Comparison of ENCODE assay signal across 9 mouse cellular contexts in genomic region chr11:35451636-35452035, GRCm38 (mm10).
DNase-seq lines count a peak whose midpoint lies in the region; ATAC-seq lines count a peak whose summit lies in the region.
"Had no signal": no experiment of that assay in that cellular context is flagged by ENCODE, and none has a peak within 500 bp of the region (broad histone marks: within the 10 kb centered on the region; RNA-seq: fewer than 3 reads in every experiment).

No protein-coding gene starts in this region.

- H3K27me3 ChIP-seq in kidney, embryonic 14.5 days (ENCODE audit: control insufficient read depth, insufficient read depth, low read length), result peaks cover 4% of the 10 kb centered on the region; the same call in 1 of the 2 replicates
- H3K27me3 ChIP-seq in limb, embryonic 12.5 days, result no peaks in the 10 kb centered on the region
- H3K27me3 ChIP-seq: stomach, embryonic 15.5 days had no signal

- H3K9me3 ChIP-seq in kidney, embryonic 14.5 days (ENCODE audit: control insufficient read depth, low read length), result no peaks in the 10 kb centered on the region
- H3K9me3 ChIP-seq in limb, embryonic 12.5 days, result no peaks in the 10 kb centered on the region
- H3K9me3 ChIP-seq: stomach, embryonic 15.5 days had no signal

- H3K4me2 ChIP-seq in kidney, embryonic 14.5 days (replicated peaks; ENCODE audit: low read depth, low read length), result no peak overlapping the region
- no peak overlapping the region for H3K4me2 ChIP-seq in limb, embryonic 12.5 days
- H3K4me2 ChIP-seq: stomach, embryonic 15.5 days had no signal

- 0 out of 2 replicates have a peak, but pooled peaks cover 2% of the 10 kb centered on the region for H3K4me1 ChIP-seq in kidney, embryonic 14.5 days (ENCODE audit: control insufficient read depth, insufficient read depth, low read length)
- H3K4me1 ChIP-seq in limb, embryonic 12.5 days (replicated peaks), result peaks cover 73% of the 10 kb centered on the region
- H3K4me1 ChIP-seq: stomach, embryonic 15.5 days had no signal

- no peaks in the 10 kb centered on the region for H3K36me3 ChIP-seq in kidney, embryonic 14.5 days (ENCODE audit: control insufficient read depth, insufficient read depth, low read length)
- H3K36me3 ChIP-seq in limb, embryonic 12.5 days, result no peaks in the 10 kb centered on the region
- H3K36me3 ChIP-seq: stomach, embryonic 15.5 days had no signal

- no peak for ATAC-seq in kidney, embryonic 14.5 days (ENCODE audit: low FRiP score, low TSS enrichment)
- ATAC-seq in limb, embryonic 12.5 days (ENCODE audit: insufficient number of reproducible peaks, insufficient read depth, low FRiP score, low TSS enrichment, low read depth), result no peak
- peak; percentile 42; the same call in 1 of the 2 replicates for ATAC-seq in neutrophil, adult 5-6 weeks (ENCODE audit: extremely low read depth, insufficient number of reproducible peaks, low FRiP score, poor library complexity, severe bottlenecking)

- no peak overlapping the region for H3K27ac ChIP-seq in kidney, embryonic 14.5 days (ENCODE audit: low read depth, low read length)
- H3K27ac ChIP-seq in limb, embryonic 12.5 days, result peak overlapping the region; percentile 56
- H3K27ac ChIP-seq: stomach, embryonic 15.5 days had no signal

- no peak overlapping the region for H3K4me3 ChIP-seq in kidney, embryonic 14.5 days (ENCODE audit: low read length)
- H3K4me3 ChIP-seq in limb, embryonic 12.5 days (replicated peaks), result no peak overlapping the region
- H3K4me3 ChIP-seq: stomach, embryonic 15.5 days had no signal

- H3K9ac ChIP-seq in kidney, embryonic 14.5 days (ENCODE audit: low read depth, low read length), result no peak overlapping the region
- H3K9ac ChIP-seq in limb, embryonic 12.5 days (replicated peaks), result no peak overlapping the region
- H3K9ac ChIP-seq: stomach, embryonic 15.5 days had no signal

- 32% methylated on average over 4 of the region's 4 CpGs for WGBS in kidney, embryonic 14.5 days
- 24% methylated on average over 4 of the region's 4 CpGs for WGBS in limb, embryonic 12.5 days

- DNase-seq in kidney, adult 11 months, result peak; percentile 33
- DNase-seq in cerebellum, adult 9-10 months, result peak; percentile 71
- DNase-seq in frontal cortex, postnatal 10 days (ENCODE audit: low spot score in 2 of 2), result peak; percentile 42 to 67
- peak; percentile 48 to 68 for DNase-seq in kidney, adult 8-10 months
- peak; percentile 9 to 29 for DNase-seq in thymus, adult 18-20 months

Comparison
In these comparisons a context has a peak if more than half of its experiments do, and no peak if none do; other contexts are left out.
1. DNase-seq: peak in every context shown above with its lines; median percentile 71 in cerebellum, adult 9-10 months; 58 in kidney, adult 8-10 months; 54 in frontal cortex, postnatal 10 days; 33 in kidney, adult 11 months; 19 in thymus, adult 18-20 months.